Comparison of ENCODE assay signal across 7 mouse cellular contexts in the genomic region with DNA sequence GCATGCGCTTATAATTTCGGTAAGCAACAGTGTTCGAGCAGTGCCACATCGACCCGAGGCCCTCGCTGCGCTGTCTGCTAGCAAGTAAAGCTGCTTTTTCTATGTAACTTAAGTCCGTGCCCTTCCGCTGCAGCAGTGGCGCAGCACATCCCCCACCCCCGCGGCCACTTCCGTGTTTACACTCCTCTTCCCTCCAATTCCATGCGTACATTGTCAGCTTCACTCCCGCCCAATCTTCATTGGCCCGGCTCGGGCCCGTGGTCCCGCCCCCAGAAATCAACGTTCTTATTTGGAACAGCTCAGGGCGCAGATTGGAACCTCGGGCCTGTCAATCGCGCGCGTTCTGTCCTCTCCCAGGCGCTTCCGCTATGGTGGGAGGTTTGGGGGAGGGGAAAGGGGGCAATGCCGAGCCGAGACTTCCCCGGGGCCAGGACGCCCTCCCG. TPM values are rescaled to one million over a fixed set of nuclear protein-coding genes. Genes with fewer than 3 reads are reported as not detected.
A peak's percentile ranks its signal among the peaks of the same experiment; 100 is the strongest.
DNase-seq lines count a peak whose midpoint lies in the region; ATAC-seq lines count a peak whose summit lies in the region.

No protein-coding gene starts in this region.

- DNase-seq in adrenal gland, adult 18-20 months (ENCODE audit: low spot score in 2 of 2), result peak; percentile 90 to 91
- peak; percentile 99 for DNase-seq in embryo, embryonic 10.5 days (ENCODE audit: low spot score)
- DNase-seq in gastrocnemius, postnatal 14 days, result peak; percentile 97
- DNase-seq in left cerebral cortex, postnatal 10 days (ENCODE audit: extremely low spot score in 1 of 2, low spot score in 2 of 2), result peak; percentile 98 to 99
- DNase-seq in right cerebral cortex, postnatal 25 days, result peak; percentile 97

- intact Hi-C loops in gastrocnemius, postnatal 14 days (cut with DNase I; ENCODE audit: low total_unique reads), result no loop called here
- intact Hi-C loops in left cerebral cortex, postnatal 10 days (cut with DNase I), result no loop called here

- peak; percentile 88 for ATAC-seq in inflammation-experienced regulatory T-cells, adult 6 months
- peak; percentile 94 for ATAC-seq in megakaryocyte-erythroid progenitor cell, adult 5-6 weeks (replicated peaks; ENCODE audit: low FRiP score, low TSS enrichment, poor library complexity, severe bottlenecking)

RNA-seq across cellular contexts. Expression of gene Noct, which starts 51.7 kb away (rescaled TPM):
- total RNA-seq in adrenal gland, adult 18-20 months (2021), result 10 to 100 TPM; 34.1 to 55.2 TPM
- 10 to 100 TPM; 17.0 to 35.4 TPM for total RNA-seq in gastrocnemius, postnatal 14 days (2021)
- polyA plus RNA-seq in inflammation-experienced regulatory T-cells, adult 6 months (2017; shearing (Covaris generic)), result 1 to 10 TPM; 2.2 to 4.3 (median 3.5) TPM
- 10 to 100 TPM; 49.0 to 51.0 TPM for total RNA-seq in left cerebral cortex, postnatal 10 days (2021)
- total RNA-seq in megakaryocyte-erythroid progenitor cell, adult 5-6 weeks (2014; fragmentation: Nextera tagmentation), result 19.2 and 39.1 TPM in 2 replicates
- total RNA-seq in megakaryocyte-erythroid progenitor cell, adult 5-6 weeks (2017), result 4.6 and 5.8 TPM in 2 replicates

Comparison
In these comparisons a context has a peak if more than half of its experiments do, and no peak if none do; other contexts are left out.
1. Peak in every context shown above with its lines: DNase-seq and ATAC-seq.